Mouse (Mus musculus) kidney, embryonic 16.5 days (tissue): ENCODE results near the gene Vmn1r65. TPM values are rescaled to one million over a fixed set of nuclear protein-coding genes. Genes with fewer than 3 reads are reported as not detected.
"Not testable (repeated sequence)": the region's sequence is repeated elsewhere in the genome, so short reads cannot be mapped to it uniquely, and the experiment has no call there.

Experiments used
- ATAC-seq: fragments of 200-750 bp; cut with Nextera tagmentation; 2 replicates; pipeline ENCODE4 v1.8.0; 2017; ENCODE audit warnings: moderate TSS enrichment; ENCODE audit not compliant: low FRiP score, low TSS enrichment
- H3K27ac ChIP-seq: fragments of 300-500 bp; sonication (generic); 2 replicates; pipeline ENCODE4 v1.5.1; 2014; ENCODE audit warnings: low read length
- H3K27me3 ChIP-seq: fragments of 300-500 bp; sonication (generic); 2 replicates; pipeline ENCODE4 v1.6.1; 2014; ENCODE audit warnings: low read length, control low read depth, mixed read lengths; ENCODE audit not compliant: insufficient read depth
- H3K36me3 ChIP-seq: fragments of 300-500 bp; sonication (generic); 2 replicates; pipeline ENCODE4 v1.6.1; 2014; ENCODE audit warnings: low read length, control low read depth, mixed read lengths; ENCODE audit not compliant: insufficient read depth
- H3K4me1 ChIP-seq: fragments of 300-500 bp; sonication (generic); 2 replicates; pipeline ENCODE4 v1.6.1; 2014; ENCODE audit warnings: low read length, control low read depth, mixed read lengths; ENCODE audit not compliant: insufficient read depth
- H3K4me2 ChIP-seq: fragments of 300-500 bp; sonication (generic); replicated peaks from 2 replicates; pipeline ENCODE4 v1.6.1; 2014; ENCODE audit warnings: low read depth, low read length
- H3K4me3 ChIP-seq: fragments of 300-500 bp; sonication (generic); 2 replicates; pipeline ENCODE4 v1.5.1; 2014; ENCODE audit warnings: mild to moderate bottlenecking, low read length
- H3K9ac ChIP-seq: fragments of 300-500 bp; sonication (generic); replicated peaks from 2 replicates; pipeline ENCODE4 v1.6.1; 2014; ENCODE audit warnings: low read length
- H3K9me3 ChIP-seq: fragments of 300-500 bp; sonication (generic); 2 replicates; pipeline ENCODE4 v1.6.1; 2016; ENCODE audit warnings: low read length, control low read depth
- WGBS: fragments of 180-500 bp; shearing (Covaris S2); extraction: QIAGEN DNeasy Blood & Tissue Kit; methylation state at CpG from one replicate; pipeline ENCODE4 v1.1.7; 2014; 5-methylcytosine and 5-hydroxymethylcytosine counted together
- polyA plus RNA-seq: library from polyadenylated mRNA; unstranded; fragments of >200 nt; fragmentation: Nextera tagmentation; extraction: Ambion mirVana; gene quantifications from 2 replicates; pipeline ENCODE4 v1.2.1, GENCODE M21; 2015

Vmn1r65 gene
- not detected in 2 replicates for polyA plus RNA-seq

GRCm38 (mm10) chr7:6010910-6011309 is at the start of gene Vmn1r65:
Gene Vmn1r65, minus strand, starts transcription at chr7:6011010.
- no peaks in the 10 kb centered on the region for H3K27me3 ChIP-seq
- no peak for ATAC-seq
- WGBS, result 90% methylated on average over 1 of the region's 1 CpGs
- H3K4me3 ChIP-seq, result no peak within 1 kb of the TSS
- H3K27ac ChIP-seq, result no peak within 1 kb of the TSS
- no peaks in the 10 kb centered on the region for H3K4me1 ChIP-seq
- no peaks in the 10 kb centered on the region for H3K36me3 ChIP-seq
- no peak within 1 kb of the TSS for H3K4me2 ChIP-seq
- peaks cover 27% of the 10 kb centered on the region for H3K9me3 ChIP-seq
- H3K9ac ChIP-seq, result no peak within 1 kb of the TSS

GRCm38 (mm10) chr7:6044861-6045260 is 34.1 kb upstream of the Vmn1r65 start, which contains the start of gene Nlrp4c:
Gene Nlrp4c, plus strand, starts transcription at chr7:6045161.
- no peak within 1 kb of the TSS for H3K9ac ChIP-seq
- ATAC-seq, result no peak
- H3K9me3 ChIP-seq, result peaks cover 9% of the 10 kb centered on the region
- WGBS, result 86% methylated on average over 11 of the region's 11 CpGs
- no peaks in the 10 kb centered on the region for H3K36me3 ChIP-seq
- H3K4me1 ChIP-seq, result no peaks in the 10 kb centered on the region
- H3K4me2 ChIP-seq, result no peak within 1 kb of the TSS
- H3K4me3 ChIP-seq, result no peak within 1 kb of the TSS
- no peaks in the 10 kb centered on the region for H3K27me3 ChIP-seq
- H3K27ac ChIP-seq, result no peak within 1 kb of the TSS

DNA sequence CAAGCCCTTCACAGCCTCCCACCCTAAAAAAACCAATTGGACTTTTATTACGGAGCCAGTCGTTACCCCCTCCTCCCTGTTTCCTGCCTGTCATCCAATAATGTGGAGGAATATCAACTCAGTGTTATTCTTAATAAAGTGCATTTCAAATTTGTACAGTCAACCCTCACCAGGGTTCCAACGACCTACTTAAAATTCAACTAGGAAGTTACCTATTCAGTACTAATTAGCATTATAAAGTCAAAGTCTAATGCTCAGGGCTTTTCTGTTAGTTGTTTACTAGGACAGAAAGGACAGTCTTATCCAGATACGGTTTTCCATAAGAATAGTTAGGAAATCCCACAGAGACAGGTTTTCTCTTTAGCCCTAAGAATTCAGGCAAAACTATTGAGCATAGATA is 28.4 kb downstream of the Vmn1r65 start:
- not testable (repeated sequence) for H3K4me1 ChIP-seq, H3K36me3 ChIP-seq, H3K9ac ChIP-seq, H3K4me2 ChIP-seq, H3K4me3 ChIP-seq, H3K27ac ChIP-seq, H3K27me3 ChIP-seq, ATAC-seq
- peaks cover 16% of the 10 kb centered on the region for H3K9me3 ChIP-seq
- WGBS, result 88% methylated on average over 4 of the region's 4 CpGs

DNA sequence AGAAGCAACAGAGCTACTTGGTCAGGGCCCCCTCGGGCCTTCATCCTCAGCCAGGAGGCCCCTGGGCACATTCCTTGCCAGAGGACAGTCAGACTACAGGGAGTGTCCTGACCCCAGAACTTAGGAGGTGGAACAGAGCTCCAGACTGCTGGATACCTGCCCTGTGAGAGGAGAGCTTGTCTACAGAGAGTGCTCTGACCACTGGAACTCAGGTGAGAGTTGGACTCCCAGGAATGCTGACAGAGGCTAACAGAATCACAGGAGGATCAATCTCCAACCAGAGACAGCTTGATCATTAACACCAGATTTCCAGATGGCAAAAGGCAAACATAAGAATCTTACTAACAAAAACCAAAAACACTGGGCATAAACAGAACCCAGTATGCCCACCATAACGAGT is 38.3 kb downstream of the Vmn1r65 start:
- WGBS, result 77% methylated on average over 2 of the region's 2 CpGs
- not testable (repeated sequence) for H3K4me1 ChIP-seq, H3K27me3 ChIP-seq, H3K4me3 ChIP-seq, ATAC-seq, H3K27ac ChIP-seq, H3K36me3 ChIP-seq, H3K4me2 ChIP-seq, H3K9ac ChIP-seq
- H3K9me3 ChIP-seq, result peaks cover 11% of the 10 kb centered on the region

Other genes with a start within 250 kb of the Vmn1r65 start
- gene Vmn1r63, start 205.6 kb downstream of the Vmn1r65 start, polyA plus RNA-seq, result not detected in 2 replicates
- not detected in 2 replicates for gene Vmn1r64, start 126.5 kb downstream of the Vmn1r65 start, polyA plus RNA-seq
- gene Nlrp4c, start 34.2 kb upstream of the Vmn1r65 start, polyA plus RNA-seq, result not detected in 2 replicates
- 27.7 and 31.8 TPM in 2 replicates for gene Zfp787, start 145.0 kb upstream of the Vmn1r65 start, polyA plus RNA-seq
- 69.9 and 73.5 TPM in 2 replicates for gene Zfp444, start 161.2 kb upstream of the Vmn1r65 start, polyA plus RNA-seq
- not detected in 2 replicates for gene Galp, start 186.1 kb upstream of the Vmn1r65 start, polyA plus RNA-seq
- gene Zscan5b, start 211.3 kb upstream of the Vmn1r65 start, polyA plus RNA-seq, result not detected in 2 replicates
- gene Epp13, start 241.7 kb upstream of the Vmn1r65 start, polyA plus RNA-seq, result not detected in 2 replicates